Mouse (Mus musculus) forebrain, embryonic 16.5 days (tissue): Measurements from ENCODE around the gene Manbal. TPM values are rescaled to one million over a fixed set of nuclear protein-coding genes. Genes with fewer than 3 reads are reported as not detected.
"Not testable (repeated sequence)": the region's sequence is repeated elsewhere in the genome, so short reads cannot be mapped to it uniquely, and the experiment has no call there.

ENCODE experiments used
- ATAC-seq: fragments of 200-750 bp; cut with Nextera tagmentation; 2 replicates; pipeline ENCODE4 v1.8.0; 2017; ENCODE audit warnings: mild to moderate bottlenecking, moderate library complexity
- H3K27ac ChIP-seq: fragments of 300-500 bp; sonication (generic); 2 replicates; pipeline ENCODE4 v1.5.1; 2014; ENCODE audit warnings: low read length, control low read depth
- H3K27me3 ChIP-seq: fragments of 300-500 bp; sonication (generic); replicated peaks from 2 replicates; pipeline ENCODE4 v1.6.1; 2014; ENCODE audit warnings: low read length; ENCODE audit not compliant: control insufficient read depth, insufficient read depth
- H3K36me3 ChIP-seq: fragments of 300-500 bp; sonication (generic); 2 replicates; pipeline ENCODE4 v1.6.1; 2014; ENCODE audit not compliant: control insufficient read depth, insufficient read depth
- H3K4me1 ChIP-seq: fragments of 300-500 bp; sonication (generic); replicated peaks from 2 replicates; pipeline ENCODE4 v1.6.1; 2014; ENCODE audit warnings: low read length; ENCODE audit not compliant: control insufficient read depth, insufficient read depth
- H3K4me2 ChIP-seq: fragments of 300-500 bp; sonication (generic); 2 replicates; pipeline ENCODE4 v1.6.1; 2014; ENCODE audit warnings: mild to moderate bottlenecking, low read length, control low read depth
- H3K4me3 ChIP-seq: fragments of 300-500 bp; sonication (generic); replicated peaks from 2 replicates; pipeline ENCODE4 v1.5.1; 2014; ENCODE audit warnings: mild to moderate bottlenecking, low read length, control low read depth
- H3K9ac ChIP-seq: fragments of 300-500 bp; sonication (generic); replicated peaks from 2 replicates; pipeline ENCODE4 v1.6.1; 2014; ENCODE audit warnings: low read depth, low read length, control low read depth
- H3K9me3 ChIP-seq: fragments of 300-500 bp; sonication (generic); 2 replicates; pipeline ENCODE4 v1.6.1; 2016; ENCODE audit warnings: low read length; ENCODE audit not compliant: control insufficient read depth
- WGBS: fragments of 180-500 bp; shearing (Covaris S2); extraction: QIAGEN DNeasy Blood & Tissue Kit; methylation state at CpG from one replicate; pipeline ENCODE4 v1.1.7; 2014; 5-methylcytosine and 5-hydroxymethylcytosine counted together
- polyA plus RNA-seq: library from polyadenylated mRNA; unstranded; fragments of >200 nt; fragmentation: Nextera tagmentation; extraction: Ambion mirVana; gene quantifications from 2 replicates; pipeline ENCODE4 v1.2.1, GENCODE M21; 2015

Manbal gene
- polyA plus RNA-seq, 1 experiment from 2014 or later, result 105 TPM

- WGBS, result 44% methylated on average over 3 of the region's 3 CpGs
- Histone ChIP-seq H3K27me3 (no peaks in the 10 kb centered on the region), H3K27ac (no peak overlapping the region), H3K4me1 (peaks cover 10% of the 10 kb centered on the region), H3K36me3 (peaks cover 3% of the 10 kb centered on the region; the same call in 1 of the 2 replicates), H3K4me3 (no peak overlapping the region), H3K4me2 (no peak overlapping the region), H3K9ac (no peak overlapping the region), H3K9me3 (no peaks in the 10 kb centered on the region)
- ATAC-seq, result no peak
These were observed 9.6 kb downstream of the Manbal start for GRCm38 (mm10) chr2:157376995-157377394.

GRCm38 (mm10) chr2:157384836-157385235, 17.4 kb downstream of the Manbal start:
- 48% methylated on average over 4 of the region's 4 CpGs for WGBS
- ATAC-seq, result no peak
- H3K4me2 ChIP-seq, result no peak overlapping the region
- no peak overlapping the region for H3K27ac ChIP-seq
- no peaks in the 10 kb centered on the region for H3K9me3 ChIP-seq
- no peaks in the 10 kb centered on the region for H3K27me3 ChIP-seq
- H3K36me3 ChIP-seq, result no peaks in the 10 kb centered on the region
- no peak overlapping the region for H3K4me3 ChIP-seq
- no peaks in the 10 kb centered on the region for H3K4me1 ChIP-seq
- H3K9ac ChIP-seq, result no peak overlapping the region

- not testable (repeated sequence) for H3K4me2 ChIP-seq, H3K4me3 ChIP-seq, H3K4me1 ChIP-seq, H3K9me3 ChIP-seq, H3K27me3 ChIP-seq, H3K36me3 ChIP-seq, H3K27ac ChIP-seq, ATAC-seq, H3K9ac ChIP-seq
- WGBS, result 90% methylated on average over 14 of the region's 14 CpGs
These were observed 21.7 kb downstream of the Manbal start for GRCm38 (mm10) chr2:157388901-157389590.

GRCm38 (mm10) chr2:157389591-157389921, 22.2 kb downstream of the Manbal start:
- H3K9ac ChIP-seq, result no peak overlapping the region
- no peak overlapping the region for H3K4me3 ChIP-seq
- ATAC-seq, result no peak
- H3K36me3 ChIP-seq, result no peaks in the 10 kb centered on the region
- no peaks in the 10 kb centered on the region for H3K9me3 ChIP-seq
- H3K27me3 ChIP-seq, result no peaks in the 10 kb centered on the region
- 88% methylated on average over 7 of the region's 7 CpGs for WGBS
- no peak overlapping the region for H3K27ac ChIP-seq
- no peak overlapping the region for H3K4me2 ChIP-seq
- no peaks in the 10 kb centered on the region for H3K4me1 ChIP-seq

GRCm38 (mm10) chr2:157392331-157392730, 24.9 kb downstream of the Manbal start:
- H3K36me3 ChIP-seq, result peaks cover 9% of the 10 kb centered on the region; the same call in 1 of the 2 replicates
- no peaks in the 10 kb centered on the region for H3K9me3 ChIP-seq
- H3K4me2 ChIP-seq, result no peak overlapping the region
- H3K27me3 ChIP-seq, result no peaks in the 10 kb centered on the region
- no peak overlapping the region for H3K27ac ChIP-seq
- 93% methylated on average over 2 of the region's 2 CpGs for WGBS
- no peaks in the 10 kb centered on the region for H3K4me1 ChIP-seq
- no peak overlapping the region for H3K4me3 ChIP-seq
- ATAC-seq, result no peak
- H3K9ac ChIP-seq, result no peak overlapping the region

GRCm38 (mm10) chr2:157393549-157393948, 26.2 kb downstream of the Manbal start:
- H3K36me3 ChIP-seq, result peaks cover 13% of the 10 kb centered on the region
- H3K4me1 ChIP-seq, result no peaks in the 10 kb centered on the region
- WGBS, result 95% methylated on average over 4 of the region's 4 CpGs
- H3K9ac ChIP-seq, result no peak overlapping the region
- no peak for ATAC-seq
- no peaks in the 10 kb centered on the region for H3K27me3 ChIP-seq
- no peak overlapping the region for H3K4me2 ChIP-seq
- no peak overlapping the region for H3K27ac ChIP-seq
- no peaks in the 10 kb centered on the region for H3K9me3 ChIP-seq
- no peak overlapping the region for H3K4me3 ChIP-seq

- 75% methylated on average over 6 of the region's 6 CpGs for WGBS
- no peaks in the 10 kb centered on the region for H3K4me1 ChIP-seq
These were observed 27.5 kb downstream of the Manbal start for GRCm38 (mm10) chr2:157394868-157395267.

GRCm38 (mm10) chr2:157395371-157395770, 28.0 kb downstream of the Manbal start:
- H3K9ac ChIP-seq, result no peak overlapping the region
- H3K9me3 ChIP-seq, result no peaks in the 10 kb centered on the region
- H3K27me3 ChIP-seq, result no peaks in the 10 kb centered on the region
- ATAC-seq, result no peak
- H3K4me3 ChIP-seq, result no peak overlapping the region
- peaks cover 15% of the 10 kb centered on the region for H3K36me3 ChIP-seq
- H3K27ac ChIP-seq, result no peak overlapping the region
- H3K4me2 ChIP-seq, result no peak overlapping the region
- no peaks in the 10 kb centered on the region for H3K4me1 ChIP-seq
- 74% methylated on average over 5 of the region's 5 CpGs for WGBS

More at GRCm38 (mm10) chr2:157394868-157395267, 27.5 kb downstream of the Manbal start:
- H3K27me3 ChIP-seq, result no peaks in the 10 kb centered on the region
- no peak overlapping the region for H3K27ac ChIP-seq
- H3K9ac ChIP-seq, result no peak overlapping the region
- no peaks in the 10 kb centered on the region for H3K9me3 ChIP-seq
- ATAC-seq, result no peak
- peaks cover 15% of the 10 kb centered on the region for H3K36me3 ChIP-seq
- H3K4me2 ChIP-seq, result no peak overlapping the region
- H3K4me3 ChIP-seq, result no peak overlapping the region

GRCm38 (mm10) chr2:157395960-157396359, 28.6 kb downstream of the Manbal start:
- Histone ChIP-seq H3K4me1 (no peaks in the 10 kb centered on the region), H3K9me3 (no peaks in the 10 kb centered on the region), H3K27me3 (no peaks in the 10 kb centered on the region), H3K36me3 (peaks cover 15% of the 10 kb centered on the region), H3K4me3 (no peak overlapping the region), H3K4me2 (no peak overlapping the region), H3K9ac (no peak overlapping the region), H3K27ac (no peak overlapping the region)
- no peak for ATAC-seq
- WGBS, result 61% methylated on average over 12 of the region's 13 CpGs

- WGBS, result 90% methylated on average over 4 of the region's 4 CpGs
- ATAC-seq, result no peak
These were observed 30.0 kb downstream of the Manbal start for GRCm38 (mm10) chr2:157397376-157397775.

More at GRCm38 (mm10) chr2:157397376-157397775, 30.0 kb downstream of the Manbal start:
- Histone ChIP-seq H3K27ac (no peak overlapping the region), H3K9me3 (no peaks in the 10 kb centered on the region), H3K4me1 (no peaks in the 10 kb centered on the region), H3K4me2 (no peak overlapping the region), H3K27me3 (no peaks in the 10 kb centered on the region), H3K4me3 (no peak overlapping the region), H3K36me3 (peaks cover 15% of the 10 kb centered on the region), H3K9ac (no peak overlapping the region)
